Mouse (Mus musculus) layer of hippocampus, adult 9-10 months (tissue): ENCODE data around the gene Kansl3.
A peak's percentile ranks its signal among the peaks of the same experiment; 100 is the strongest.

Source experiments
- DNase-seq: peaks from one replicate; pipeline ENCODE4 v3.0.0; 2022; ENCODE audit warnings: low spot score

The Kansl3 gene

GRCm38 (mm10) chr1:36321829-36322573 lies 47.0 kb downstream of the Kansl3 start:
- DNase-seq = no peak

- no peak for DNase-seq
Observed at GRCm38 (mm10) chr1:36321164-36321563, 47.8 kb downstream of the Kansl3 start.

- DNase-seq = no peak
Observed at GRCm38 (mm10) chr1:36315776-36316100, 53.2 kb downstream of the Kansl3 start.

- DNase-seq = no peak
Observed at GRCm38 (mm10) chr1:36314959-36315775, 53.8 kb downstream of the Kansl3 start.

- no peak for DNase-seq
Observed at GRCm38 (mm10) chr1:36309498-36309901, 59.5 kb downstream of the Kansl3 start.

- no peak for DNase-seq
Observed at GRCm38 (mm10) chr1:36308966-36309475, 60.0 kb downstream of the Kansl3 start.

GRCm38 (mm10) chr1:36308451-36308901 lies 60.5 kb downstream of the Kansl3 start:
- DNase-seq = no peak

GRCm38 (mm10) chr1:36307495-36308280 lies 61.3 kb downstream of the Kansl3 start, which contains the start of gene Arid5a:
TSS of gene Arid5a (plus strand) at chr1:36307733.
- peak; percentile 59 for DNase-seq

- DNase-seq = no peak
Observed at GRCm38 (mm10) chr1:36307121-36307494, 61.9 kb downstream of the Kansl3 start.

- no peak for DNase-seq
Observed at GRCm38 (mm10) chr1:36306120-36306519, 62.9 kb downstream of the Kansl3 start.

- DNase-seq = no peak
Observed at GRCm38 (mm10) chr1:36304764-36305163, 64.2 kb downstream of the Kansl3 start.

- no peak for DNase-seq
Observed at GRCm38 (mm10) chr1:36303381-36304320, 65.3 kb downstream of the Kansl3 start.

GRCm38 (mm10) chr1:36302957-36303356 lies 66.0 kb downstream of the Kansl3 start:
- DNase-seq = no peak

- DNase-seq = no peak
Observed at GRCm38 (mm10) chr1:36302273-36302672, 66.7 kb downstream of the Kansl3 start.

- DNase-seq = no peak
Observed at GRCm38 (mm10) chr1:36300486-36300885, 68.5 kb downstream of the Kansl3 start.

- DNase-seq = no peak
Observed at GRCm38 (mm10) chr1:36299676-36300075, 69.3 kb downstream of the Kansl3 start.

- no peak for DNase-seq
Observed at GRCm38 (mm10) chr1:36299126-36299525, 69.9 kb downstream of the Kansl3 start.

- DNase-seq = no peak
Observed at GRCm38 (mm10) chr1:36298107-36298506, 70.9 kb downstream of the Kansl3 start.

- DNase-seq = no peak
Observed at GRCm38 (mm10) chr1:36296466-36297149, 72.4 kb downstream of the Kansl3 start.

- no peak for DNase-seq
Observed at GRCm38 (mm10) chr1:36294402-36294801, 74.6 kb downstream of the Kansl3 start.

GRCm38 (mm10) chr1:36293470-36293869 lies 75.5 kb downstream of the Kansl3 start:
- DNase-seq = no peak
